Mouse (Mus musculus): ENCODE results near the gene Zfp664. TPM values are rescaled to one million over a fixed set of nuclear protein-coding genes. Genes with fewer than 3 reads are reported as not detected.

Zfp664 gene
- total RNA-seq (2014; rRNA removed) (12.2 and 14.2 TPM in 2 replicates), polyA plus RNA-seq (2012; rRNA removed) (5.3 and 6.1 TPM in 2 replicates)

DNA sequence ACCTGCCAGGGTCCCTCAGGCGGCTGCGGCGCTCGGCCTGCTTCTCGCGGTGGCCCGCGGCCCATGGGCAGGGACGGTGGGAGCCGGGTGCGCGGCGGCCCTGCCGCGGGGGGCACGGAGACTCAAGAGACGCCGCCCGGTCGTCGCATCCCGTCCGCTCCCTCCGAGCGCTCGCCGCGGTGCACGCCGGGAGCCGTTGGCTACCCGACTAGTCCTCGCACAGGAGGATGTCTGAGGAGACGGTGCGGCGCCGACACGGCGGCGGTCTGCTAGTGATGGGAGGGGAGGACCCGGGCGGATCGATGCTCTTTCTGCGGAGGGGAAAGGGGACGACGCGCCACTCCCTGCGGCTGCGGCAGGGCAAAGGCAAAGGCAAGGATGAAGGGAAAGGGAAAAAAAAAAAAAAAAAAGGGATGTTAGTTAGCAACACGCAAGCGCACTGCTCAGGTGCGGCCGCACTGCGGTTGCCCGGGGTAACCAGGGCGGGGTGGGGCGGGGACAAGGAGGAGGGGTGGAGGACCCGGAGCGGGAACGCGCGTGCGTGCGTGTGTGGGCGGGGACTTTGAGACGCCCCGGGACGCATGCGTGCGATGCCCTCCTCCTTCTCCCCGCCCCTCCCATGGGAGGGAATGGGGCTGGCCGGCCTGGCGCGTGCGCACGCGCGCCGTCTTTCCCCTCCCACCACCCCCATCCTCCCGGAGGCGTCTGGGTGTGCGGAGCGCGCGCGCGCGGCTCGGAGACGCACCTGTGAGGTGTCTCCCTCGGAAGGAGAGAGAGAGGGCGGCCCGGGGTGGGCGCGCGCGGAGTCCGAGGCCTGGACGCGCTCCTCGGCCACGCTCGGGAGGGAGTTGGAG lies at the start of gene Zfp664, which contains the start of gene Ccdc92:
Zfp664 (plus strand) TSS at position 679 of the 854 bp plus-strand sequence.
Ccdc92 (minus strand) TSS at position 412 of the 854 bp plus-strand sequence.
- Histone ChIP-seq H3K4me3 (ENCODE audit: insufficient read depth, low read depth, low read length) (peak within 1 kb of the TSS; percentile 96), H3K27me3 (ENCODE audit: control insufficient read depth, insufficient read depth, low read length) (peaks cover 8% of the 10 kb centered on the region), H3K9ac (ENCODE audit: low read depth, low read length) (peak within 1 kb of the TSS; percentile 88), H3K36me3 (ENCODE audit: control insufficient read depth, insufficient read depth, low read length) (no peaks in the 10 kb centered on the region), H3K4me1 (ENCODE audit: control insufficient read depth, insufficient read depth, low read length) (peaks cover 3% of the 10 kb centered on the region; the same call in 1 of the 2 replicates), H3K27ac (replicated peaks; ENCODE audit: insufficient read depth, low read depth, low read length) (no peak within 1 kb of the TSS), H3K79me2 (ENCODE audit: control insufficient read depth, insufficient read depth, low read length) (peaks cover 9% of the 10 kb centered on the region; the same call in 1 of the 2 replicates)
- WGBS = under 1% methylated on average over 84 of the region's 103 CpGs
- TF ChIP-seq POLR2A (IDR thresholded peaks at IDR 0.05; ENCODE audit: extremely low read depth, insufficient read depth, low read length) (peak; percentile 62; the same call in 1 of the 2 replicates), CTCF (IDR thresholded peaks at IDR 0.05; ENCODE audit: low read depth, low read length) (no peak)
- DNase-seq (ENCODE audit: extremely low read depth, low read depth, low spot score) = peak; percentile 85

DNA sequence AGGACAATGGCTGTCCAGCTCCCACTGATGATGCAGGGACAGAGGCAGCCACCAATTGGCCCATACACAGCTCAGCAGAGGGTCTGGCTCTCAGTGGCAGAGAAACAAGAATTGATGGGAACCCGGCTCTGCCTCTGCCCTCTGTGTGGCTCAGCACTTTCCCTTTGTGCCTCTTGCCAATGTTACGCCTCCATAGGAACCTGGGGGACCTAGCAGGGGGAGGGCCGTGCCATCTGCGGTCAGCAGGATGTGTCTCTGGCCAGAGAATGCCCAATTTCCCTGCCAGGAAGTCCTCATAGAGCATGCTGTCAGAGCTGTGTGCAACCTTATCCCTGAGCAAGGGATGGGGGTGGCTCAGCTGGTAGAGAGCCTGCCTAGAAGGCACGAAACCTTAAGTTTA lies 47.7 kb upstream of the Zfp664 start:
- no peak for DNase-seq (ENCODE audit: extremely low read depth, low read depth, low spot score)
- no peak overlapping the region for H3K9ac ChIP-seq (ENCODE audit: low read depth, low read length)
- TF ChIP-seq CTCF (IDR thresholded peaks at IDR 0.05; ENCODE audit: low read depth, low read length) = no peak
- no peak for TF ChIP-seq POLR2A (IDR thresholded peaks at IDR 0.05; ENCODE audit: extremely low read depth, insufficient read depth, low read length)
- H3K36me3 ChIP-seq (ENCODE audit: control insufficient read depth, insufficient read depth, low read length) = no peaks in the 10 kb centered on the region
- no peaks in the 10 kb centered on the region for H3K27me3 ChIP-seq (ENCODE audit: control insufficient read depth, insufficient read depth, low read length)
- WGBS = 73% methylated on average over 5 of the region's 5 CpGs
- H3K79me2 ChIP-seq (ENCODE audit: control insufficient read depth, insufficient read depth, low read length) = no peaks in the 10 kb centered on the region
- H3K4me3 ChIP-seq (ENCODE audit: insufficient read depth, low read depth, low read length) = no peak overlapping the region
- H3K4me1 ChIP-seq (ENCODE audit: control insufficient read depth, insufficient read depth, low read length) = no peaks in the 10 kb centered on the region
- H3K27ac ChIP-seq (replicated peaks; ENCODE audit: insufficient read depth, low read depth, low read length) = no peak overlapping the region

DNA sequence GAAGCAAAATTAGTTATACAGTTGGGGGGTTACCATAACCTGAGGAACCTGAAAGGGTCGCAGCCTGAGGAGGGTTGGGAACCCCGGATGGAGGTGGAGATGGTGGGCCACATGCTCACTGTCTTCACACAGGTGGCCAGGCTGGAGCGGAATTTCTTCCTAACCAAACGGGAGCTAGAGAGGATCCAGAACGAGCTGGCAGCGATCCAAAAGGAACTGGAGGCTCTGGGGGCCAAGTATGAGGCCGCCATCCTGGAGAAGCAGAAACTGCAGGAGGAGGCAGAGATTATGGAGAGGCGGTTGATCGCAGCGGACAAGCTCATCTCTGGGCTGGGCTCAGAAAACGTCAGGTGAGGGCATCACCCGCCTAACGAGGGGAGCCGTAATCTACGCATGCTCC lies 45.4 kb upstream of the Zfp664 start:
- Histone ChIP-seq H3K9ac (ENCODE audit: low read depth, low read length) (no peak overlapping the region), H3K36me3 (ENCODE audit: control insufficient read depth, insufficient read depth, low read length) (no peaks in the 10 kb centered on the region), H3K79me2 (ENCODE audit: control insufficient read depth, insufficient read depth, low read length) (no peaks in the 10 kb centered on the region), H3K4me3 (ENCODE audit: insufficient read depth, low read depth, low read length) (no peak overlapping the region), H3K27ac (replicated peaks; ENCODE audit: insufficient read depth, low read depth, low read length) (no peak overlapping the region), H3K27me3 (ENCODE audit: control insufficient read depth, insufficient read depth, low read length) (no peaks in the 10 kb centered on the region), H3K4me1 (ENCODE audit: control insufficient read depth, insufficient read depth, low read length) (no peaks in the 10 kb centered on the region)
- no peak for DNase-seq (ENCODE audit: extremely low read depth, low read depth, low spot score)
- 79% methylated on average over 15 of the region's 15 CpGs for WGBS
- TF ChIP-seq POLR2A (IDR thresholded peaks at IDR 0.05; ENCODE audit: extremely low read depth, insufficient read depth, low read length) (no peak), CTCF (IDR thresholded peaks at IDR 0.05; ENCODE audit: low read depth, low read length) (no peak)

DNA sequence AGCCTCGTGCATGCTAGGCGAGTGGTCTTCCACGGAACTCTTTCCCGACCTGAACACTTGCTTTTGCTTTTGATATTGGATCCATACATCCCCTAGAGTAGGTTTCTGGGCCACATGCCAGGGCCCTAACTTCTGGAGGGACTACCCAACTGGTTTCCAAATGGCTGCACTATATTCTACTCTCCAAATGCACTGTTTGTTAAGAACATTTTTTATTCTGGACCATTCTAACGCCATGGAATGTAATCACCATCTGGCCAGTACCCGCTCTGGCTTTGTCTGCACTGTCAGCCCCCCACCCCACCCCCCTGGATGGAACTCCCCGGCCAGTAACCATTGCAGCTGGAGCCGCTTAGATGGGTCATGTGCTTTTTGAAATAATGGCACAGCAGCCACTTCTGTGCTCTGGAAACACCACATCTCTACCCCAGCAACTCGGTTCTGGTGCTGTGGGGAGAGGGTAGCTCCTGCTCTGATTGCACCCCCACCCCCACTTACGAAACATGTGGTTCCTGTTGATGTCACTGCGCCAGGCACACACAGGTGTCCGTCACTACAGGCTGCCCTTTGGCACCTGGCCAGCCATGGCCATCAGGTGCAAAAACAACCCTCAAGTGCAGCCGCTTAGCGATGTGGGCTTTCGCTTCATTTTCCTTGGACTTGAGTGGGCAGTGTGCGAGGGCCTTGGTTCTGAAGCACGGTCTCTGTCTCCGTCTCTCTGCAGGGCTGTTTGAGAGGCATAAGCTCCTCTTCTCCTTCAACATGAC lies 40.2 kb upstream of the Zfp664 start:
- Histone ChIP-seq H3K36me3 (ENCODE audit: control insufficient read depth, insufficient read depth, low read length) (no peaks in the 10 kb centered on the region), H3K27me3 (ENCODE audit: control insufficient read depth, insufficient read depth, low read length) (no peaks in the 10 kb centered on the region), H3K9ac (ENCODE audit: low read depth, low read length) (no peak overlapping the region), H3K4me3 (ENCODE audit: insufficient read depth, low read depth, low read length) (no peak overlapping the region), H3K27ac (replicated peaks; ENCODE audit: insufficient read depth, low read depth, low read length) (no peak overlapping the region), H3K79me2 (ENCODE audit: control insufficient read depth, insufficient read depth, low read length) (no peaks in the 10 kb centered on the region), H3K4me1 (ENCODE audit: control insufficient read depth, insufficient read depth, low read length) (no peaks in the 10 kb centered on the region)
- WGBS = 82% methylated on average over 18 of the region's 18 CpGs
- no peak for TF ChIP-seq CTCF (IDR thresholded peaks at IDR 0.05; ENCODE audit: low read depth, low read length)
- TF ChIP-seq POLR2A (IDR thresholded peaks at IDR 0.05; ENCODE audit: extremely low read depth, insufficient read depth, low read length) = no peak
- no peak for DNase-seq (ENCODE audit: extremely low read depth, low read depth, low spot score)

DNA sequence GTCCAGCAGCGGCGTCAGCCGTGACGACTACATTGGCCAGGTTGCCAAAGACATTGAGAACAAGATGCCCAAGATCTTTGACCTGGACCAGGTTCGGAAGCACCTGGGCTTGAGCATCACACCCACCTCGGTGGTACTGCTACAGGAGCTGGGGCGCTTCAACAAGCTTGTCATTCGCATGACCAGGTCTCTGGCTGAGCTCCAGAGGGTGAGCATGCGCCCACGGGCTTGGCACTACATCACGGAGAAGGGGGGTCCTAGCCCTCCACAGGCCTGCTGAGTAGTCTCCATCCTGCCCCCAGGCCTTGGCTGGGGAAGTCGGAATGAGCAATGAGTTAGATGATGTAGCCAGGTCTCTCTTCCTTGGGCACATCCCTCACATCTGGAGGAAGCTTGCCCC lies 32.2 kb upstream of the Zfp664 start:
- 91% methylated on average over 12 of the region's 12 CpGs for WGBS
- TF ChIP-seq CTCF (IDR thresholded peaks at IDR 0.05; ENCODE audit: low read depth, low read length) = no peak
- TF ChIP-seq POLR2A (IDR thresholded peaks at IDR 0.05; ENCODE audit: extremely low read depth, insufficient read depth, low read length) = no peak
- Histone ChIP-seq H3K4me3 (ENCODE audit: insufficient read depth, low read depth, low read length) (no peak overlapping the region), H3K4me1 (ENCODE audit: control insufficient read depth, insufficient read depth, low read length) (no peaks in the 10 kb centered on the region), H3K27me3 (ENCODE audit: control insufficient read depth, insufficient read depth, low read length) (no peaks in the 10 kb centered on the region), H3K27ac (replicated peaks; ENCODE audit: insufficient read depth, low read depth, low read length) (no peak overlapping the region), H3K36me3 (ENCODE audit: control insufficient read depth, insufficient read depth, low read length) (no peaks in the 10 kb centered on the region), H3K79me2 (ENCODE audit: control insufficient read depth, insufficient read depth, low read length) (no peaks in the 10 kb centered on the region), H3K9ac (ENCODE audit: low read depth, low read length) (no peak overlapping the region)
- DNase-seq (ENCODE audit: extremely low read depth, low read depth, low spot score) = no peak

Data from liver, adult 2 months (tissue).